Mouse (Mus musculus) embryonic facial prominence, embryonic 14.5 days (tissue): ENCODE measurements at regions not wholly inside any gene's neighbourhood (a gene's known extent, or its start where the extent isn't known, plus 50 kb on each side); places are given as distances from the start of the nearest gene placed in this dataset.

Experiments
- ATAC-seq: fragments of 200-750 bp; cut with Nextera tagmentation; 2 replicates; pipeline ENCODE4 v1.8.0; 2017; ENCODE audit warnings: low read depth, moderate number of reproducible peaks, moderate TSS enrichment
- DNase-seq: peaks from one replicate; pipeline ENCODE4 v3.0.0-alpha.2; 2015; ENCODE audit warnings: low spot score
- H3K27ac ChIP-seq: fragments of 300-500 bp; sonication (generic); replicated peaks from 2 replicates; pipeline ENCODE4 v1.5.1; 2014; ENCODE audit warnings: low read depth, mild to moderate bottlenecking, low read length, moderate library complexity
- H3K27me3 ChIP-seq: fragments of 300-500 bp; sonication (generic); replicated peaks from 2 replicates; pipeline ENCODE4 v1.6.1; 2014; ENCODE audit warnings: low read length; ENCODE audit not compliant: control insufficient read depth, insufficient read depth
- H3K36me3 ChIP-seq: fragments of 300-500 bp; sonication (generic); 2 replicates; pipeline ENCODE4 v1.6.1; 2014; ENCODE audit warnings: low read length, mixed read lengths; ENCODE audit not compliant: control insufficient read depth, insufficient read depth
- H3K4me1 ChIP-seq: fragments of 300-500 bp; sonication (generic); 2 replicates; pipeline ENCODE4 v1.6.1; 2014; ENCODE audit warnings: antibody characterized with exemption, low read length; ENCODE audit not compliant: control insufficient read depth, insufficient read depth
- H3K4me2 ChIP-seq: fragments of 300-500 bp; sonication (generic); 2 replicates; pipeline ENCODE4 v1.6.1; 2014; ENCODE audit warnings: low read depth, mild to moderate bottlenecking, low read length, moderate library complexity, mixed read lengths
- H3K4me3 ChIP-seq: fragments of 300-500 bp; sonication (generic); 2 replicates; pipeline ENCODE4 v1.5.1; 2014; ENCODE audit warnings: low read depth, mild to moderate bottlenecking, low read length
- H3K9ac ChIP-seq: fragments of 300-500 bp; sonication (generic); 2 replicates; pipeline ENCODE4 v1.6.1; 2014; ENCODE audit warnings: low read depth, mild to moderate bottlenecking, low read length, moderate library complexity, mixed read lengths
- H3K9me3 ChIP-seq: fragments of 300-500 bp; sonication (generic); 2 replicates; pipeline ENCODE4 v1.6.1; 2016; ENCODE audit warnings: low read length; ENCODE audit not compliant: control insufficient read depth
- WGBS: fragments of 180-500 bp; shearing (Covaris S2); extraction: QIAGEN DNeasy Blood & Tissue Kit; methylation state at CpG from one replicate; pipeline ENCODE4 v1.1.7; 2014; 5-methylcytosine and 5-hydroxymethylcytosine counted together

DNA sequence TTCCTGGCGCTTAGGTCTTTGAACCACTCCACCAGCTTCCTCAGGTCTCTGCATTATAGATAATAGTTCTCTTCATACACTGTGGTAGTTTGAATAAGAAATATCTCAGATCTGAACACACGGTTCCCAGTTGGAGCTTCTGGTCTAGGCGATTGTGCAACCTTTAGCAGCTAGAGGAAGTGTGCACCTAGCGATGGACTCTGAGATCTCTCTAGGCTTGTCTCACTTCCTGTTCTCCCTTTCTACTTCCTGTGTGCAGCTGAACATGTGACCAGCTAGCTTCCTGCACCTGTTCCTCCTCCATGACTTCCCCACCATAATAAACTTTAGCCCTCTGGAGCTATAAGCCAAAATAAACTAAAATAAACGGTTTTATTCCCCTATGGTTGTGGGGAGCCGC is 62.9 kb upstream of the Cdyl2 start:
- H3K9ac ChIP-seq: no peak overlapping the region

DNA sequence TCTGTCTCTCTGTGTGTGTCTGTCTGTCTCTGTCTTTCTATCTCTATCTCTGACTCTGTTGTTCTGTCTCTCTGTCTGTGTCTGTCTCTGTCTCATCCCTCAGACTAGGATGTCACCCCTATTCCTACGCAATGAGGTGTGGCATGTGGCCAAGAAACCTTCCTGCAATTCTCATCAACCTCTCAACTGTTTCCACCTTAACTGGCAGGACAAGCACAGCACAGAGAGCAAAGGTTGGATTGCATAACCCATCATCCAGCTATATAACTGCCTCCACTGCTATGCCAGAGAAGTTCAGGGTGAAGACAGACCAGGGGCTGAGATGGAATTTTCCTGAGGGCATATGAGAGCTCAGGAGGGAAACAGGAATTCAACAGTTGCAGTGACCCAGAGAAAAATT is 60.3 kb upstream of the Cdyl2 start:
- Histone ChIP-seq H3K36me3 (no peaks in the 10 kb centered on the region), H3K4me2 (no peak overlapping the region), H3K27me3 (no peaks in the 10 kb centered on the region), H3K4me1 (no peaks in the 10 kb centered on the region), H3K27ac (no peak overlapping the region), H3K9me3 (no peaks in the 10 kb centered on the region), H3K9ac (no peak overlapping the region), H3K4me3 (no peak overlapping the region)
- no peak for DNase-seq
- WGBS: 78% methylated on average over 1 of the region's 1 CpGs
- ATAC-seq: no peak

More for the DNA sequence above, 62.9 kb upstream of the Cdyl2 start:
- no peak for ATAC-seq
- H3K4me3 ChIP-seq: no peak overlapping the region
- DNase-seq: no peak
- no peak overlapping the region for H3K27ac ChIP-seq
- H3K4me1 ChIP-seq: no peaks in the 10 kb centered on the region
- no peaks in the 10 kb centered on the region for H3K9me3 ChIP-seq
- no peaks in the 10 kb centered on the region for H3K27me3 ChIP-seq
- 94% methylated on average over 6 of the region's 6 CpGs for WGBS
- no peaks in the 10 kb centered on the region for H3K36me3 ChIP-seq
- no peak overlapping the region for H3K4me2 ChIP-seq

GRCm38 (mm10) chr8:116790294-116790693 is 57.5 kb upstream of the Cdyl2 start:
- no peak overlapping the region for H3K9ac ChIP-seq
- 0 out of 2 replicates have a peak, but pooled peaks cover 3% of the 10 kb centered on the region for H3K9me3 ChIP-seq
- ATAC-seq: peak; percentile 41; the same call in 1 of the 2 replicates
- WGBS: 75% methylated on average over 16 of the region's 16 CpGs
- no peaks in the 10 kb centered on the region for H3K36me3 ChIP-seq
- no peaks in the 10 kb centered on the region for H3K27me3 ChIP-seq
- H3K4me3 ChIP-seq: no peak overlapping the region
- H3K27ac ChIP-seq: no peak overlapping the region
- peak; percentile 48 for DNase-seq
- H3K4me2 ChIP-seq: no peak overlapping the region
- no peaks in the 10 kb centered on the region for H3K4me1 ChIP-seq
